Mouse (Mus musculus): ENCODE data around the gene Bank1.

GRCm38 (mm10) chr3:136252820-136253219 is 73.0 kb downstream of the Bank1 start:
- TF ChIP-seq TAL1 (conservative IDR thresholded peaks at IDR 0.05; ENCODE audit: low read depth, low read length) = no peak
- no peak for TF ChIP-seq CTCF (IDR thresholded peaks at IDR 0.05; ENCODE audit: low read depth, low read length)
- TF ChIP-seq GATA1 (IDR thresholded peaks at IDR 0.05; ENCODE audit: borderline replicate concordance, low read length) = no peak
- TF ChIP-seq POLR2AphosphoS5 (IDR thresholded peaks at IDR 0.05; ENCODE audit: insufficient replicate concordance, low read depth, low read length) = no peak
